Mouse (Mus musculus) gonadal fat pad, adult 2 months (tissue): ENCODE results near the gene Cdkn1b. TPM values are rescaled to one million over a fixed set of nuclear protein-coding genes. Genes with fewer than 3 reads are reported as not detected.

Source experiments
- DNase-seq: peaks from one replicate; pipeline ENCODE4 v3.0.0-alpha.2; 2012; ENCODE audit warnings: low read depth
- polyA plus RNA-seq: library from polyadenylated mRNA; depleted of rRNA; stranded (reverse); fragments of >200 nt; gene quantifications from 2 replicates; pipeline ENCODE4 v1.2.3, GENCODE M21; 2012

Cdkn1b gene
- polyA plus RNA-seq, 1 experiment = 10.9 TPM

DNA sequence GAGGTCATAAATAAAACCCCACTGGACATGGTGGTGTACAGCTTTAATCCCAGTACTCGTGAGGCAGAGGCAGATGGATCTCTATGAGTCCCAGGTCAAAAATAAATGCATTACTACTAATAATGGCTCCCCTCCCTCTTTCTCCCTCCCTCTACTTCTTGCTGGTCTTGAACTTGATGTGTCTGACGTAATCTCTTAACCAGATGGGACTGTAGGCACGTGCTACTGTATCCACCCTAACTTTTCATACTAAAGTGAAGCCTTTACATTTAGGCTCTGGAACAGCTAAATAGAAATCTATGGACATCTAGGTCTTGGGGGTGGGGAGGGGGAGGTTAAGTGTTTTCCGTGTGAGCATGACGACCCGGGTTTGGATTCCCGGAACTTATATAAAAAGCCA lies 10.2 kb downstream of the Cdkn1b start:
- no peak for DNase-seq

DNA sequence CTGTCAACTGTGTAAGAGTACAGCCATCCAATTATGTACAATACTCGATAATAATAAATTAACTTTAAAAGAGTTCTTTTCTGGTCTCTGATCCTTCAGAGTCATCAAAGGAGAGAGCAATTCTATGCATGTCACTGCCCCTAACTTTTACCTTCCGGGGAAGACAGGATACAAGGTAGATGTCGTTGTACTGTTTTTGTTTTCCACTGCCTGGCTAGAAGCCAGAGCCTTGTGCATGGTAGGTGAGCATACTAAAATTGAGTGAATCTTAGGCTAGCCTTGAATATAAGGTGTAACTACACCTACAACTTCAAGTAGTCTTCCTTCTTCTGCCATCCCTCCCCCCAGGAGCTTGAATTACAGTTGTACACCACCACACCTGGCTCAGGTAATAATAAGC lies 10.9 kb downstream of the Cdkn1b start:
- no peak for DNase-seq

- no peak for DNase-seq
Observed at GRCm38 (mm10) chr6:134932486-134933206, 12.4 kb downstream of the Cdkn1b start.

GRCm38 (mm10) chr6:134933207-134933558 lies 13.0 kb downstream of the Cdkn1b start:
- no peak for DNase-seq

- no peak for DNase-seq
Observed at GRCm38 (mm10) chr6:134934305-134934704, 14.1 kb downstream of the Cdkn1b start.

- DNase-seq = no peak
Observed at GRCm38 (mm10) chr6:134939781-134940180, 19.6 kb downstream of the Cdkn1b start.

DNA sequence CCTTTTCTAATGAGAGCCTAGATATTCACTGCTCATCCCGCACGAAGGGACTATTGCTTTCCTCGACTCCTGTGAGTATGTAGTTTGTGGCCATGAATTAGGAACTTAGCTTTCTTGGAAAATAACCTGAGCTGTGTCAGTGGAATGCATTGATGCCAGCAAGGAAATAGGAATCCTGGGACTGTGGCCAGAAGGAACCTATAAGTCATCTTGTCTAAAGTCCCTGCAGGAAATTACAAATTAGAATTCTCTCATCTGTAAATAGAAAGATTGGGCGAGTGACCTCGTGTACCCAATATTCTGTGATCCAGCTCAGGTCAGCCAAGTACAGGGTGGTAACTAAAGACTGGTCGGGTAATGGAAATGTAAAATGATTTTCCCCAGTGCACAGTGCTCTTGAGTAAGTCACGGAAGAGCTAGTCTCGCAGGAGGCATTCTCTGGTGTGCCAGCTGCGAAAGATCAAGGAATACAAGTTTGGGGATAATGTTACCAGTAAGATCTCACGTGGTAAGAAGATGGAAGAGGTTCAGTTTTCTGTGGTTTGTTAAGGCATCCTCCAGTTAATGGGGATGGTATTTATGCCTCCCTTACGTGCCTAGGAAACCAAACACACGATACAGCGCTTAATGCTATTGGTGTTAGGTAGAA lies 23.7 kb downstream of the Cdkn1b start:
- no peak for DNase-seq

DNA sequence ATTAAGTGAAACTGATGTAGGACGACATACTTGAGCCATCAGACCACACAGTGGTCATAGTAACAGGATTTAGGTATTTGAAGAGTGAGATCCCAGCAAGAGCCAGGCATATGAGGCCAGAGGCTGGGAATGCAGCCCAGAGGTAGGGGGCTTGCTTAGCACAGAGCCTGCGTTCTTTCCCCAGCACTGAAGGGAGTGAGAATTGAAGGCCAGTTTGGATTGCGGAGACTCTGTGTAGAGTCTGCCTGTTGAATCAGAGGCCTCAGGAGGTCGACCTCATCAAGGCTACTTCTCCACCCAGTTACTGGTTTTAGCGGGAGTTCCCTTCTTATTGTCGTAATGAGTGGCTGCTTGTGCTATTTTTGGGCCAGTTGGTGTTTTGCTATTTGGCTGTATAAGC lies 25.9 kb downstream of the Cdkn1b start:
- DNase-seq = no peak

GRCm38 (mm10) chr6:134946858-134947257 lies 26.7 kb downstream of the Cdkn1b start:
- no peak for DNase-seq

- DNase-seq = no peak
Observed at GRCm38 (mm10) chr6:134947311-134948087, 27.3 kb downstream of the Cdkn1b start.

DNA sequence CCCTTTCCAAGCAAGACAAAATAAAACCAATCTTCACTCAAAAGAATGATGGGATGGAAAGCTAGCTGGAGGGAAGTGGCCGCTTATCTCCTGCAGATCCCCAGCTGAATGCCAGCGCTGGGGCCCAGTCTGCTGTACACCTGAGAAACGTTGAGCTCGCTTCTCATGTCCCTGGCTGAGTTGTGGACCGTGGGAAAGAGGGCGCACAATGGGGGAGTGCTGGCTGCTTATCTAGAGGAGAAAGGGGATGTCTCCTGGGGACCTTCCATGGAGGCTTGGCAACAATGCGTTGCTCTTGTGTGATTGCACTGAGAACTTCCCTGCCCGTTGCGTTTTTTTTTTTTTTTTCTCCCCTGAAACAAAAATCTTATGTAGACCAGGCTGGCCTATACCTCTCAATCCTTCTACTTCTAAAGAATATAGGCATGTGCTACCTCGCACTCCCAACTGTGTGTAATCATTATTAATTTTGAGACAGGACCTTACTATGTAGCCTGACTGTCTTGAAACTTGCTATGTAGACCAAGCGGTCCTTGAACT lies 28.4 kb downstream of the Cdkn1b start:
- no peak for DNase-seq

- DNase-seq = no peak
Observed at GRCm38 (mm10) chr6:134949241-134949640, 29.0 kb downstream of the Cdkn1b start.

- no peak for DNase-seq
Observed at GRCm38 (mm10) chr6:134951364-134951763, 31.2 kb downstream of the Cdkn1b start.

DNA sequence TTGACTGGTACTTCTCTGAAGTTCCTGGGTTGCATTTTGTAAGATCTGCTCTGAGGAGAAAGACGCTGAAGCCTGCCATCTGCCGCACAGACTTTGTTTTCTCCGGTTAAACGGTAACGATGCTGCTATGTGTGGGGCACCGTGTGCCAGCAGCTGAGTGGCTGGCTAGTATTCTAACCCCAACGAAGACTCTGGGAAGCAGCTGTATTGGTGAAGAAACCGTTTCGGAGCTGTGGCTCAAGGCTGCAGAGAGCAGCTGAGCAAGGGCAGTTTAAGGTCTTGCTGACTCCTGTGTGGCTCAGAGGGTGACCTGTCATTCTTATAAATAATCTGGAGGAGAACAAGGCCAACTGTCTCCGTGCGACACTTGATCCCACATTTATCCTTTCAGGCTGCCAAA lies 33.8 kb downstream of the Cdkn1b start:
- DNase-seq = no peak

DNA sequence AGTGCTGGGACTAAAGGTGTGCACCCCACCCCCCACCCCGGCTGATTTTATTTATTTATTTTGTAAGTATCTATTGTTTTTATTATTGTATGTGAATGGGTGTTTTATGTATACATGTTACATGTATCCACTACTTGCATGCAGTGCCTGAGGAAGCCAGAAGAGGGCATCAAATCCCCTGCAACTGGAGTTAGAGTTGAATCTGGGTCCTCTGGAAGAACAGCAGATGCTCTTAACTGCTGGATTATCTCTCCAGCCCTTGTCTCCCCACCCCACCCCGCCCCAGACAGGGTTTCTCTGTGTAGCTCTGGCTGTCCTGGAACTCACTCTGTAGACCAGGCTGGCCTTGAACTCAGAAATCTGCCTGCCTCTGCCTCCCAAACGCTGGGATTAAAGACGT lies 36.2 kb downstream of the Cdkn1b start:
- DNase-seq = no peak

GRCm38 (mm10) chr6:134961286-134961685 lies 41.1 kb downstream of the Cdkn1b start:
- DNase-seq = no peak

- DNase-seq = no peak
Observed at GRCm38 (mm10) chr6:134961858-134962517, 41.8 kb downstream of the Cdkn1b start.

DNA sequence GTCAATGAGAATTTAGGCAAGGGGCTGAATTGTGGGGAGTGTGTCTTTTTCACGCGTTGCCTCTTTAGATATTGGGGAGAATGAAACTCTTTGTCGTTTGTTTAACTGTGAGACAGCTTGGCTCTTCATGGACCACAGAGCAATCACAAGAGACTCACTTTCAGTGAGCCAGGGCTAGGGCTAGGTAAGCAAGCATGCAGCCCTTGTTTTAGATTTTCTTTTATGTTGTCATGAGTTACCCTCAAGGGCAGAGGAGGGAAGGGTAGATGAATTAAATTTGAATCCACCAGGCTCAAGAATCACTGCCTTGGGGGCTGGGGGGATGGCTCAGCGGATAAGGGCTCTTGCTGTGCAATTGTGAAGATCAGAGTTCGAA lies 42.3 kb downstream of the Cdkn1b start:
- no peak for DNase-seq

DNA sequence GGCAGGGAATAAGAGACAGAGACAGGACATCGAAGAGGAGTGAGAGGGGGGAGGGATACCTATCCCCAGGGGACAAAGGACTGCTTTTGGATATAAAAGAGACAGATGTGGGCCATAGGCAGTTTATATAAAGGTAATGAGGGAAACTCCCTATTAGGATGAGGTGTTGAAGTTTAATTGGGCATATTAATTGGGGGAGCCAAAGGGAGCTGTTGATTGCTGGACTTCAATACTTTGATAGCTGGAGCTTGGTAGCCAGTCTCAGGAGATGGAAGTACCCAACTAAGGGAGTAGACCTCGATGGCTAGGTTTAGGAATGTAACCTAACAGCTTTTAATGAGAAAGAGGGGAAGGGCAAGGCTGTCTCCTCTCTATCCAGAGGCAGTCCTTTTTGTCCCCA lies 43.7 kb downstream of the Cdkn1b start:
- DNase-seq = no peak

GRCm38 (mm10) chr6:134966681-134967080 lies 46.5 kb downstream of the Cdkn1b start:
- DNase-seq = no peak

- no peak for DNase-seq
Observed at GRCm38 (mm10) chr6:134968326-134968725, 48.1 kb downstream of the Cdkn1b start.

DNA sequence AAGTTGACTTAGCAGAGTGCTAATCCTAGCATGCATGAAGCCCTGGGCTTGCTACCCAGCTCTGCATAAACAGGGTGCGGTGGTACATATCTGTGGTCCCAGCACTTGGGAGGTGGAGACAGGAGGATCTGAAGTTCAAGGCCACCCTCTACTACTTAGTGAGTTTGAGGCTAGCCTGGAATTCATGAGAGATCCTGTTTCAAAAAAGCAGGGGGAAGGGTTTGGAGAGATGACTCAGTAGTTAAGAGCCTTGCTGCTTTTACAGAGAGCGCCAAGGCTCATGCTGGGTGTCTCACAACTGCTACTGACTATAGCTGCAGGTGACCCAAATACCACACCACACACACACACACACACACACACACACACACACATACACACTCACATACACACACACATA lies 49.3 kb downstream of the Cdkn1b start:
- no peak for DNase-seq
